Mouse (Mus musculus) embryonic fibroblast, embryonic 13.5 days (primary cell): ENCODE results near the gene Abcb8.

ENCODE experiments used
- CTCF ChIP-seq: IDR thresholded peaks from 2 replicates; pipeline ENCODE4 v1.5.1; 2011; ENCODE audit warnings: mild to moderate bottlenecking, control low read depth, low read length, moderate library complexity, borderline replicate concordance; ENCODE audit not compliant: insufficient read depth
- POLR2A ChIP-seq: IDR thresholded peaks from 2 replicates; pipeline ENCODE4 v1.6.1; 2011; ENCODE audit warnings: low read depth, mild to moderate bottlenecking, control low read depth, low read length, moderate library complexity

GRCm38 (mm10) chr5:24381988-24382387 is 11.5 kb upstream of the Abcb8 start:
- no peak for TF ChIP-seq CTCF
- TF ChIP-seq POLR2A = no peak
